Mouse (Mus musculus) cerebellum, adult (tissue): Measurements from ENCODE around the gene Irx6.

Source experiments
- ATAC-seq: cut with Nextera tagmentation; 2 replicates; pipeline ENCODE4 v1.9.2; 2017; ENCODE audit warnings: mild to moderate bottlenecking, moderate library complexity, mixed read lengths; ENCODE audit not compliant: insufficient number of reproducible peaks, low FRiP score, low TSS enrichment

Gene Irx6

DNA sequence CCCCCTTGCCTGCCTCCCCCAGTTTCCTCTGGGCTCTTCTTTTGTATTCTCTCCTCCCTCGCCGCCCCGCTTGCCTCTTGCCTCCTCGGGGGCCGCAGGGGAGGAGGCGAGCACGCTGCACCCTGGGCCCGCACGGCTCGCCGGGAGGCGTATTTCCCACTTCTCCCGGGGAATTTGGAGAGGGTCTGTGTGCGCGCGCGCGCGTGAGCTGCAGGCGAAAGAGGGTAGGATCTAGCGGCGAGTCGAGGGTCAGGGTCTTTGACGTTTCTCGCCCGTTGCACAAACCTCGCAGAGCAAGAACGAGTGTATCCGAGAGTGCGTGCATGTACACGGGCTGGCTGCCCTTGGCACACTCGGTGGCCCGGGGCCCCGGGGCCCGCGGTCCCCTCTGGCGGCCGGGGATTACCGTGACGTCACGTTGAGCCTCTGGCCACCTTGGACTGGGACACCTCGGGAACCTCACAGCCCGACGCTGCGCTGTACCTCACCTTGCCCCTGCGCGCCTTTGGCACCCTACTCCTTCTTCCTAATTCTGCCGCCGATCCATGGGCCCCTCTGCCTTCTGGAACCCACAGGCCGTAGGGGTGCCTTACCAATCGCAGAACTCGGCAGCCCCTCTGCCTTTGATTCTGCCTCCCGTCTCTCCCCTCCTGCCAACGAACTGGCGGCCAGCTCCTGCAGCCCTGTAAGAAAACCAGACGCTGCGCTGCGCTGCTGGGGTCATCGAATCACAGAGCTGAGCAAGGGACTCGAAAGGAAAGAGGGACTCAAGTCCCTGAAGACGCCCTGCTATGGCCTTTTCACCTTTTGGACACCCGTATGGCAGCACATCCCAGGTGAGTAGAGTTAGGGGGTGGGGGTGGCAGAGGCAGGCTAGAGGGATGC lies at the start of gene Irx6:
Irx6 (plus strand) TSS at position 45 of the 885 bp plus-strand sequence.
- no peak for ATAC-seq

DNA sequence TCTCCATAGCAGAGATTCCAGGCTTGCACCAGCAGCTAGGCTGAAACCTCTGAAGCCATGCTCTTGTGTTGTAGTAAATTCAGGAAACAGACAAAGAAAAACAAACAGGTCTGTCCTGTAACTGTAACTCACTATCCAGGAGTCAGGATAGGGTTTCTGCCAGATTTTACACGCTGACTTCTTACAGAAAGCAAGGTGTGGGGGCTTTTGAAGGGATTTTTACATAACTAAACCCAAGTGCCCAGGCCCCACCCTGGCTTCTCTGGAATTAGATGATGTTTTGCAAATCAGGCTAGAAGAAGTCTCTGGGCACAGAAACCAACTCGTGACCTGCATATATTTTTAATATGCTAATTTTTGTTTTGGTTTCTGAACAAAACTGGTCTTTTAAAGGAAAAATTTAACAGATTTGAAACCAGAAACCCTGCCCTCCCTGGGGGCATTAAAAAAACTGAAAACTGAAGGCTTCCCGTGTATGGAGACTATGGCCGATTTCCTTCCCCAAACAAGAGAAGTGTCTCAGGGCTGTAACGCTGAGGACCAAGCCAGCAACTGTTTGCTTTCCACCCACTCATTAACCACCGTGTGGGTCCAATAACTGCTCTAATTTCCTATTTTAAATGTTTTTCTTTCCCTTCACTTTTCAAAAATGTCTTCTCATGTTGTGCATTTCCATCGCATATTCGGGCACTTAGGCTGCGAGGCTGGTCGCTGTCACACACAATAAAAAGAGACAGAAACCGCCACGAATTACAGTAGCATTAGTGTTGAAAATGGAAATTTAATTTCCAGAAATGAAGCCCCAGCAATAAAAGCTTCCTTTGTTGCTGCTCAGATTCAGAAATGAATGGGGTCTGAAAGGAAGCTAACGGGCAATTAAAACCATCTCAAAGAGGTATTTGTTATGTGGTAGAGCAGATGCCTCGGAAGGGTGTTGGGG lies 45.1 kb upstream of the Irx6 start:
- ATAC-seq = peak; percentile 26; the same call in 1 of the 2 replicates

DNA sequence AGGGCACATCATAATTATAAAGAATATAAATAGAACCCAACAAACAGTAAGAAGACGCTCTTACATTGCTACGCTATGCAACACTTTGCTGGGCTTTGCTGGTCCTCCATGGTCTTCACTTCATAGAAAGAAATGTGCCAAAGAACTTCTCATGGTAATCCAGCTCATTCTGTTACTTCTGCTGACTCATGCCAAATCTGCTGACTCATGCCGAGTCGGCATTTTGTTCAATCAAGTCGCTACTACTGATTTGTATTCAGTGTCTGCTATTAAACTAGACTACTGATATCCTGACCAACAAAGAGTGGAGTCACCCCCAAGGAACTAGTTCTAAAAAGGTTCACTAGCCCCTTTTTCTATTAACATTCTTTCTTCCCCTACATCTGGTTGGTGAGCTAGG lies 40.9 kb upstream of the Irx6 start:
- no peak for ATAC-seq

DNA sequence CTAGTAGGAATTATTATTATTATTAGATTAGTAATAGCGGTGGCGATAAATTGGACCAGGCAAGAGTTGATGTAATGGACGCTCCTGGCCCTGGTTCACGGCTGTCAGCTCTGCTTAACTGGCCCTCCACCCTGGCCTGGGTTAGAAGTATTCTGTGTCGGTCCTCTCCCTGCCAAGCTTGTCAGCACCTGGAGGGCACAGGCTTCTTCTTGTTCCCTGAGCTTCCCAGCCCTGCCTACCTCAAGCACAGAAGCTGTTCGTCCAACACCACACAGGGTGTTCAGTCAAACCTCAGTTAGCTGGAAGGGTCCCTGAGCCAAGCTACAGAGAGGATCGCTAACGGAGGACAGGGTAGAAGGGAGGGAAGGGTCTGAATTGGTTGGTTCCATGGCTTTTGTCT lies 33.3 kb upstream of the Irx6 start:
- ATAC-seq = no peak

DNA sequence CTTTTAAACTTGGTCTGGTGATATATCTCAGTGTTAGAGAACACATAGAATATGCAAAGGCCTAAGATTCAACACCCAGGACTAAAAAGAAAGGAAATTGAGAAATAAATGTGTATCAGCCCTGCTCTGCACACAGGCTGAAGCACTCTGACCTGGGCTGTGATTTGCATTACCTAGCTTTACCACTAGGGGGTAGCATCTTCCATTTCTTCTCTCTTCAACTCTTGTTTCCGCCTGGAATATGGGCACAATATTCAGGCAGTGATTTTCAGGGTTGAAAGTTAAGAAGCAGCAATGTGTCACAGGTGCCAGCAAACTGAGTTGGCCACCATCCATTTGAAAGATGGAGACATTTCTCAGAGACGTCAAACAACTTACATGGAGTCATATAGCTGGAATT lies 27.5 kb upstream of the Irx6 start:
- ATAC-seq = no peak

DNA sequence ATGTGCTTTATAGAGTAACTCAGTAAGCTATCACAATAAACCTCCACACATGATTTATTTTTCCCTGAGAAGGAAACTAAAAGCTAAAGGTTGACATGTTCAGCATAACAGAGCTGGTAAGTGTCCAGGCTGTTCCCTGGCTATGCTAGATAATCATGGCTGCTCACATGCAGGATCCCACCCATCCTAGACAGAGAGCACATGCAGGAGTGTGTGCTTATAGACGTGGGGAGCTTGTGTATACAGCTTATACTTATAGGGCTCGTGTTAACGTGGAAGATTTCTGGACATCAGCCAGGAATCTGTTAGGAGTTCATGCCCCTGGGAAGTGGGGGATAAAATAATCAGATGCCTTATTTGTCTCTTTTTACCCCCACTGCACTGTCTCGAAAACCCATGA lies 9.9 kb upstream of the Irx6 start:
- no peak for ATAC-seq

DNA sequence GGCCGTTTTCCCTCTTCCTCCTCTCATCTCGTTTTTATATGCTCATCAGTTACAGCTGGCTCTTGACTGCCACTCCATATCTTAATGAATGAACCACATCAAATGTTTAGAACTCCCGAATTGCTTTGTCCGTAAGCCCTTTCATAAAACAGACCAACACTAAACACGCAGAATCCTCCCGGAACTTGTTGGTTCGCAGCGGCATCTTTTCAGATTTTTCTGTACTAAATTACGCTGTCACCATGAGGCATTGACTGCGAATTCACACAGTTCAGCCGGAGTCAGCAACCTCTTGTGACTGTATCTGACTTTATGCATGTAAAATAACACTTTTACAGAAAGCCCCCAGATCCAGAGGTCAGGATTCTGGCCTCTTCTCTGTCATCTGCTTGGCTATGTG lies 3.9 kb upstream of the Irx6 start:
- no peak for ATAC-seq

DNA sequence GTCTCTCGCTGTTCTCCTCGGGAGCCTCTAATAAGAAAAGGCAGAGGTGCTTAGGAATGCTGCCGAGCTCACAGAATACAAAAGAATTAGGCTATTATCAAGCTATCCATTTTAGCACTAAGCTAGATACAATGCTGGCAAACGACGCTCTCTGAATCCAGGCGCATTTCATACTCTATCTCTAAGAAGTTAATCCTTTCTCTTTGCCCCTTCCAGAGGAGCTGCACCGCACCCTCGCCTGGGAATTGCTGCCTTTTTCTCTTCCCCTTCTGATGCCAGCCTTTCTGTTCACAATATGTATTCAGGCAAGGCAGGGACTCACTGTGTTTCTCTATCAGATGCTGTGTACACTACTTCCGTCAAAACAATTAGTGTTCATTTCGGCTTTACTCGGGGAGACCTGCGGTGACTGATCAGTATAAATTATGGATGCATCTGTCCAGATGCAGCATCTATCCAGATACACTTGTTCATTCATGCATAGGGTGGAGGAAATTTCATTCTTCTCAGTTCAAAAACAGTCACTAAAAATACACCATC lies 3.4 kb upstream of the Irx6 start:
- no peak for ATAC-seq

DNA sequence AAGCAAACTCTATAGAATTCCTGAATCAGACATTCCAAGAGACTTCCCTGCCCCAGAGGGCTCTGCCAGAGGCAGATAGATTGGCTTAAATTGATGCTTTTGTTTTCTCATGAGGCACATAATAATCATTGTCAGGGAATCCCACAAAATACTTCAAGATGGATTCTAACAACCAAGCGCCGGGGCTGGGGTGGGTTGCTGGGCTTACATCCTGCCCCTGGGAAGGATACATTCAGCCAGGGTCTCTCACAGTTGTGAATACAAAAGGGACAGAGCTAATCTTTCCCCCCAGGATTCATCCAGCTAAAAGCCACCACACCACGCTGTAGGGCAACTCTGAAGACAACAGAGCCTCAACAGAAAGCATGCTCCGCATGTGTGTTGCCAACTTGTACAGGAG lies 2.2 kb upstream of the Irx6 start:
- ATAC-seq = no peak

DNA sequence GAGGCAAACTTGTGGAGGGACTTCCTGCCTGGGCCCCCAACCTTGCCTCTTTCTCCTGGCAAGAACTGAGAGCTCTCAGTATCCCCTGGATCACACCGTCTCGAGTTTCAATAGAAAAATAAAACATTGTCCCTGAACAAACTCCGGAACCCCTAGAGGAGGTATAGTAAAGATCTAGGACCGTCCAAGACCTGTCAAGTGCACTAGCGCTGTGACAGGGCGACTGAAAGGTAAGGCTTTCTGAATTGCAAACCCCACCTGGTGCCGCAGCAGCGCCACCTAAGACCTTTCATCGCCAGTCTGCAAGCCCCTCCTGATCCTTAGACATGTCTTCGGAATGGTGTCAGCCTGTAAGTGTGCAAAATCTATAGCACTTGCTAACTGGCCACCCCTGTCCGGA lies 987 bp upstream of the Irx6 start:
- no peak for ATAC-seq

DNA sequence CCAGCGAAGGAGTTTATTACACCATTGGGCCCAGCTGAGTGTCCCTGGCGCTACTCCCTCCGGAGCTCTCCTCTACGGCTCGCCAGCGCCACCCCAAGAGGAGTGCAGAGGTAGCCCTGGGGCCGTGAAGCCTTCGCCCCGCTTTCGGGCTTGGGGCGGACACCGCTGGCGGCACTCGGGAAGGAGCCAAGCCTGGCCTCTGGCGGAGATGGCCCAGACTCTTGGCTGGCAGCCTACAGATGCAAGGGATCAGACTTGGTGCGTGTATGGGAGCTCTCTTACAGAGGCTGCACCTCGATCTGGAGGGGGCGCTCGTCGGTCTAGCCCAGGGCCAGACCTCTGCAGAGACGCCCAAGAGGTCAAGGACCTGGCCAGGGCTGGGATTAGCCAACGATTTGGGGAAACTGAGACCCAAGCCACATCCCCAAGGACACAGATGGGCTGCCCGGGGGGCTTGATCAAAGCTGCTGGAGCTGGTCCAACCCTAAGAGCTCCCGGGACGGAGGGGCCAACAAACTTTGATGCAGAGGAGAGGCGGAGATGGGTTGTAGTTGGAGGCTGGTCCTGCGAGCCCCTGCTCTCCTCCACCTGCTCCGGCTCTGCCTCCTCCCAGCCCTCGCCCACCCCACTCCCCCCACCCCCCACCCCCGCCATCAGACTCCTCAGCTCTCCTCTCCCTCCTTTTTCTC lies 389 bp upstream of the Irx6 start:
- ATAC-seq = no peak

DNA sequence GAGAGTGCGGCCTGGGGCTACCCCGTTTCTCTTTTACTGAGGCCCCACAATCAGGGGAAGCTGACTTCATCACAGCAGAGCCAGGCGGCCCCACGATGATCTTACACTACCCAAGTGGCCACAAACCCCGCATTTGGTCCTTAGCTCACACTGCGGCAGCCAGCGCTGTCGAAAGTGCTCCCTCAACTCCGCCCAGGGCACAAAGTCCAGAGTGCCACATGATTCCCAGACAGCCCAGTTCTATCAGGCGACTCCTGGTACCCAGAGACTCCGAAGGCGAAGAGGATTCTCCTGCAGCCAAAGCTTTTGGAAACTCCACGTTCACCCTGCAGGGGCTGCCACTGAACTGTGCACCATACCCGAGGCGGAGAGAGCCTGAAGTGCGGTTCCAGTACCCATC lies 4.3 kb downstream of the Irx6 start:
- ATAC-seq = no peak

DNA sequence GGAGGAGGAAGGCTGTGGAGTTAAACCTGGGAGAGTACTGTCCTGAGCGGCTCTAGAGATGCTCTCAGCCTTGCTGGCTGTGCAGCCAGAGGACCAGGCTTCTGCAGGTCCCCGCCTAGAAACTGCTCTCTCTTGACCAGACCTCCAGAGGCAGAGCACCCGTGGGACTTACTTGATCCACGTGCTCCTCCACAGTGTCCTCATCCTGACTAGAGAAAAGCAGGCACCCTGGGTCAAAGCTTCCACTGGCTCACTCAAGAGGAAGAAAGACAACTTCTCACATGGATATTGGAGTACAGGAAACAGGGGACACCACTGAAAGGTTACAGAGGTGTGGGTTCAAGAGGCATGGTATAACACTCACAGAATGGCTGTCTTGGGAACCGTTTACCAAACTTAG lies 23.3 kb downstream of the Irx6 start:
- ATAC-seq = no peak

DNA sequence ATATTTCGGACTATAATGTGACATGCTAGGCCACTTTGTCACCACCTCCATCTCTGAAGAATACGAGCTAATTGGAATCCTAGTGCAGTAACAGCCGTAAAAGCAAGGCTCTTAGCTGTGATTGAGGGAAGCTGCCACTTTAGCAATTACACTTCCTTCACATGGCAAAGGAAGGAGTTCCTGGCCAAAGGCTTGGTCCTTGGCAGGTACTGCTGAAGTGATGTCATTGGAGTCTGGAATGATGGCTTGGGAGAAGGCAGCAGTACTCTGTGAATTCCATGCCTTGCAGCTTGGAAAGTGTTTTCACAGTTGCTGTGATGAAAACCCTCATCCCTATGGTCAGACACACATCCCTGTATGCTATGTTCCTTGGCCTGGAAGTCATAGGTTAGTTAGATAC lies 24.3 kb downstream of the Irx6 start:
- no peak for ATAC-seq

DNA sequence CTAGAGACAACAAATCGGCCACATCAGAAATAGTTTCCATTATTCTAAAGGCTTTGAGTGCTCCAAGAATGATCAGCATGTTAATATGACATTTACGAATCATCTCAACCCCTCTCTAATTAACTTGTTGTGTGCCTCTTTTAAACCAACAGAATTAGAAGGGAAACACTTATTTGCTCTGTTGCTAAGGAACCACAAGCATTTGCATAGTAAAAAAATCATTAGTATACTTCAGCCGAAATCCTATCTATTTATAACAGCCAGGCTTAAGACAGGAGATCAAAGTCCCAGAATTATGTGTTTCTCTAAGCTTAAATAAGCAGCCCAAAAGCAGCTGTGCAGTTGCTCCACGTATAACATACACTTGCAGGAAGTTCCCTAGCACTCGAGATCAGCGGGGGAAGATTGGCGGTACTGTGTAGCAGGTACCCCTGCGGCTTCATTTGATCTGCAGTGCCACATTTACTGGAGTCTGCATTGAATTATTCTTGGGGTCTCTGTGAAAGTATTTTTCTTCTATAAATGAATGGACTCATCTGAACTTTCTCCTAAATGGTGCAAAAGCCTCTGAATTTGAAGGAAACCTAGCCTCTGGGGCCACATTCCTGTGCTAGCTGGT lies 25.9 kb downstream of the Irx6 start:
- ATAC-seq = no peak

DNA sequence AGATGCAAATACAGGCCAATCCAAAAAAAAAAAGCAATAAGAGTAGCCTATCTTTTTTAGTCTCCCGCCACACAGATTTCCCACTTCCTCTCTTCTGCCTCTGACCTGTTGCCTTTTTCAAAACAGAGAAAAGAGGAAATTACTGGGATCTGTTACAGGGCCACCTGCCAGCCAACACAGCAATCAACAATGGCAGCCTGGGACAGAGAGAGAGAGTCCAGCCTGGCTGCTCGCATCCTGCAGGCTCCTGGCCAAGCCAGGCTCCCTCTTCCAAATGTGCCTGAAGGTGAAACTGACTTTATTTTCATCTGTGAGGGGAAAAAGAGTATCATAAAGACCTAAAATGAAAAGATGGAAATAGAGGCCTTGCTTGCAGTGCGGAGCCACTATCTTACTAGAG lies 29.3 kb downstream of the Irx6 start:
- ATAC-seq = peak; percentile 36; the same call in 1 of the 2 replicates

DNA sequence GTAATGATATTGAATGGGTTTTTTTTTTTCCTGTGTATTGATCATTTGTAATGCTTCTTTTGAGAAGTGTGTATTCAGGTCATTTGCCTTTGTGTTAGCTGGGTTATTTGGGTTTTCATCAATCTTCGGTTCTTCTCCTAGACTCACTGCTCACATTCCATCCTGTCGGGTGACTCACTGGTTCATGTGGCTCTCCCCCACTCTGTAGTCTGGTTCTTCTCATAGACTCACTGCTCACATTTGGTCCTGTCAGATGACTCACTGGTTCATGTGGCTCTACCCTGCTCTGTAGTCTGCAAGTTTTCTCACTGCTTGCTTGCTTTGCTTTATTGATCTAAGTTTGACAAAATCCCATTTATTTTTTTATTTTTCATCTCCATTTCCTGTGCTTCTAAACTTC lies 32.2 kb downstream of the Irx6 start:
- no peak for ATAC-seq

DNA sequence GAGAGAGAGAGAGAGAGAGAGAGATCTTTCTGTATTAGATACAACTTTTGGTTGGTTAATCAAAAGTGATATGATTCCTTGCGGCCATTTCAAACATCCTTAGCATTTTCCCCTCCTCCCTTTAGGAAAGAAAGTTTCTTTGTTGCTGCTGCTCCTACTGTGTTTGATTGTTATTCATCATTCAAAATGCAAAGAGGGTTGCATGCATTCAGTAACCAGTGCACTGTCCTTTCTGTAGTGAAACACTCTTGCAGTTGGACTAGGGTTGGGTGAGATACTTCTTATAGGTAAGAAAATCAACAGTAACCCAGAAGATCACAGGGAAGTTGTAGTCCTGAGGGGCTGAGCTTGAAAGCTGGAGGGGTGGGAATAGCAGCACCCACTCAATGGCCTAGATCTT lies 39.2 kb downstream of the Irx6 start:
- no peak for ATAC-seq

DNA sequence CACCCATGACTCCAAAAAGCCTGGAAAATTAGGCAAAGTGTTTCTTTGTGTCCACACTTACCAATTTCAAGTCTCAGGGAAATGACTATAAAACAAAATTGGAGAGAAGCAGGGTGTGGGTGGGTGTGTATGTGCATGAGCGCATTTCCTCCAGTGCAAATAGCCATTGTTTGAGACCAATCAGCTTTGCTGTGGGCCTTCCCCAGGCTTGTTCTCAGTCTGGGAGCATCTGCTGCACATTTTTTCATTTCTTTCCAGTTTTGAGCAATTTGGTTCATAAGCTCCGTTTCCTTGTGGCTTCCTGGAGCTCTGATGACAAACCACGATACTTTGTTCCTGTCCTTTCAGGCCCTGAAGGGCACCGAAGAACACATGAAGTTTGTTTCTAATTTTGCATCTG lies 43.3 kb downstream of the Irx6 start:
- ATAC-seq = no peak

DNA sequence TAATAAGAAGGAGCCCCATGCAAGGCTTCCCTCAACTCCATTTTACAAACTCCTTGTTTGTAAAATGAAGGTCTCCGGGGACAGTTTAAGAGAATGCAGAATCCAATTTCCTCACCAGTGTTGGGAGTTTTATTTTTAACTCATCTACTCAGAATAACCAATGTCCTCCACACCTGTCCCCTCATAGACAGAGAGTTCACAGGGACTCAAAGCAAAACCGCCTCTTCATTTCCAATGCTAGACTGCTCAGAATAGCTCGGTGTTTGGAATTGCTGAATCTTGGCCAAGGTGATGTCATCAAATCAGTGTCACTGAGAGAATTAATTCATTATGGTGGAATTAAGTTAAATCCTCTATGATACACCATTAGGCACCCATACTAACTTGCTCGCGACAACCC lies 44.0 kb downstream of the Irx6 start:
- no peak for ATAC-seq
